Mouse (Mus musculus): ENCODE data around the gene Galnt14. TPM values are rescaled to one million over a fixed set of nuclear protein-coding genes. Genes with fewer than 3 reads are reported as not detected.

The Galnt14 gene
- not detected for total RNA-seq (2021)
- 0.08 TPM in 1 of 2 replicates, not detected in the other for polyA plus RNA-seq (2012; rRNA removed)
- long read RNA-seq = 0 reads

DNA sequence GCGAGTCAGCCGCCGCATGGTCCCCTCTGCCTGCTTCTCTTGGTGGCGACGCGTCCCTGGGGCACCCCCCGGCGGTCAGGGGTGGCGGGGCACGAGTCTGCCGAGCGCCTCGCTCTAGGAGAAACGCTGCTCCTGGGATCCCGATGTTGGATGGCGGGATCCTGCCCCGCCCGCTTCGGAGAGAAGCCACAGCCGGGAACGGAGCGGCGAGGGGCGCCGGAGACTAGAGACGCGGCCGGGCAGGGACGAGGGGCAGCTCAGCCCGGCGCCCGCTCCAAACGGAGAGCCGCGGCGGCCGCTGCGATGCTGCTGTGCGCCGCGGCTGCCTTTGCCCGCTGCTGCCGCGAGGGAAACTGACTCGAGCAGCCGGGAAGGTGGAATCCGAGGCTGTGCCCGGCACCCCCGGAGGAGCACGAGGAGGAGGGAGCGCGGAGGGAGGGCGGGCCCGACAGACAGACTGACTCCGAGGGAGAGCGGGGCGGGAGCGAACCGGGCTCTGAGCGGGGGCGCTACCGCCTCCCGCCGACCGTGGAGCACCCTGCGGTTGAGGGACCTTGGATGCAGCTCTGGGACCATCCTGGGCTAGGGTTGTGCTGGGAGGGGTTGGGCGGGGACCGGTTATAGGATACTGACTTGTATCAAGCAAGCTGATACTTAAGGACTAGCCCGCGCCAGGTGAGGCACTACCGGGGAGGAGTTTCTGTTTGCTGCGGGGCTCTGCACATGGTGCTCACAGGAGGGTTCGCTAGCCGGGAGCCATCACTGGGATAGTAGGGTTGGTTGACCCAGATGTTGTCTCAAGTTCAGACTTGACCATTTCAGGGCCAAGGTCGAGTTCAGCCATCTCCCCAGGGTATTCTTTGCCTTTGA, at the start of gene Galnt14:
Gene Galnt14, minus strand, starts transcription at position 412 of the 870 bp plus-strand sequence.
- Histone ChIP-seq H3K27me3 (ENCODE audit: control insufficient read depth, insufficient read depth, low read length) (peaks cover 6% of the 10 kb centered on the region), H3K79me2 (replicated peaks; ENCODE audit: control insufficient read depth, insufficient read depth, low read length) (no peaks in the 10 kb centered on the region), H3K9ac (ENCODE audit: low read depth, low read length) (no peak within 1 kb of the TSS), H3K36me3 (ENCODE audit: control insufficient read depth, insufficient read depth, low read length) (no peaks in the 10 kb centered on the region), H3K27ac (no peak within 1 kb of the TSS), H3K4me1 (ENCODE audit: control insufficient read depth, insufficient read depth, low read length) (no peaks in the 10 kb centered on the region), H3K4me3 (peak within 1 kb of the TSS; percentile 34; the same call in 1 of the 2 replicates)
- TF ChIP-seq POLR2A (IDR thresholded peaks at IDR 0.05; ENCODE audit: insufficient read depth, low read depth, low read length) (no peak), CTCF (IDR thresholded peaks at IDR 0.05) (peak; percentile 69), EP300 (IDR thresholded peaks at IDR 0.05; ENCODE audit: insufficient read depth, low read depth, low read length) (no peak)
- 1% methylated on average over 74 of the region's 75 CpGs for WGBS
- DNase-seq = peak; percentile 26 to 48
- intact Hi-C loops (cut with DNase I) = no loop called here

DNA sequence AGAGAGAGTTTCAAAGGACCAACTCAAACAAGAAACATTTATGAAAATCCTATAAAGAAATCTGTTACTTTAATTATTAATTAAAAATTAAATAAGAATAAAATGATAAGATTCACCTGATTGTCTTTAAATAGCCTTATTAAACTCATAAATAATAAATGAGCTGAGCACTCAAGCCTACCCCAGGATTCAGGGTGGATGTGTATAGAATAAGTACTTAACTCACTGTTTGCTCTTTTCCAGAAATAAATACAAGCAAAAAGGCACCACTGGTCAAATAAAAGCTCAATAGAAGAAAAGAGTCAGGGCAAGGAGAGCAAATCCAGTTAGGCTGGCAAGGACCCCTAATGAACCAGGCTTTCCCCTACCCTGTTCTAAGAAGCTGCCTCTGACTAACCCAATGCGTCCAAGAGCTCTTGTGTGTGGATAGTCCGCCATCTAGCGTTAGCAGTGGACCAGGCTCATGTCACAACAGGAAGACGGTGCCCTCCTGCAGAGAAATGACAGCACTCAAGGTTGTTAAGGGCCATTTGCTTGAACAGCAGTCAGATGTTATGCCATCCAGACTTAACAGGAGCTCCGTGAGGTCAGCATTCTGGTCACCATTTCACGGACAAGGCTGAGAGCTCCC, 33.5 kb upstream of the Galnt14 start:
- intact Hi-C loops (cut with DNase I) = loop anchor here (1.0 to 10.0 kb wide), 5 partner anchors 139 to 945 kb away; no protein-coding TSS in a partner anchor
- 1% methylated on average over 6 of the region's 6 CpGs for WGBS
- TF ChIP-seq CTCF (IDR thresholded peaks at IDR 0.05) (peak; percentile 93), POLR2A (IDR thresholded peaks at IDR 0.05; ENCODE audit: insufficient read depth, low read depth, low read length) (no peak), EP300 (IDR thresholded peaks at IDR 0.05; ENCODE audit: insufficient read depth, low read depth, low read length) (peak; percentile 88)

DNA sequence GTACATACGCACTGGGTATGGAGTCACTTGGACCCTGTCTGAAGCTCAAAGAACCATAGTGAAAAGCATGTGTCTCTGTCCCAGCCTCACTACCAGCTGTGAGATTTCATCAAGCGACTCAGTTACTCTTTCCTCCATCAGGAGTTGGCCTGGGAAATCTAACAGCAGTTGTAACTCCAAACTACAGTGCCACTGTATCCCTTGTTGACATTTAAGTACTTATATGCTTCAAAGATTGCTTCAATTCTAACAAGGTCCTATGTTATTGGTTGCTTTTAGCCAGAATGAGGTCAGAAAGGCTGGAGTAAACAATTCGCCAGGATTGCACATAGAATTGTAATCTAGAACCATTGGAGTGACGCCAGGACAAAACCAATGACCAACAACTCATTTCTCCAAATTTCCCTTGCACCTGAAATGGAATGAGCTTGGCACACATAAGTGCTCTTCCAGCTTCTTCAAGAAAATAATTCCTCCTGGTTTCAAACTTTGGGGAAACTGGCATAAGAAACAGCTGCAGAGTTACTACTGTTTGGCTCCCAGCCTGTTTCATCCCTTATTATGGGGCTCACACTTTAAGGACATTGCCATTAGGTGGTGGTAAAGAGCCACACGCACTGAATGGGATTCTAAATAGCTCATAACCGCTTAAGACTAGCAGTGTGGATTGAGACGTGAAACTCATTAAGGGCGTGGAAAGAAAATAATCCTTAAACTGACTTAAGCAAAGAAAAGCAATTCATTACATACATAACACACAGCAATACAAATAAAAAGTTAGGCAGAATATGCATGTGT, 13.8 kb upstream of the Galnt14 start:
- Histone ChIP-seq H3K27me3 (ENCODE audit: control insufficient read depth, insufficient read depth, low read length) (no peaks in the 10 kb centered on the region), H3K9ac (ENCODE audit: low read depth, low read length) (no peak overlapping the region), H3K36me3 (ENCODE audit: control insufficient read depth, insufficient read depth, low read length) (no peaks in the 10 kb centered on the region), H3K79me2 (replicated peaks; ENCODE audit: control insufficient read depth, insufficient read depth, low read length) (no peaks in the 10 kb centered on the region), H3K4me1 (ENCODE audit: control insufficient read depth, insufficient read depth, low read length) (no peaks in the 10 kb centered on the region), H3K4me3 (no peak overlapping the region), H3K27ac (no peak overlapping the region)
- TF ChIP-seq POLR2A (IDR thresholded peaks at IDR 0.05; ENCODE audit: insufficient read depth, low read depth, low read length) (no peak), CTCF (IDR thresholded peaks at IDR 0.05) (peak; percentile 73)
- no peak for DNase-seq
- 48% methylated on average over 8 of the region's 8 CpGs for WGBS
- intact Hi-C loops (cut with DNase I) = loop anchor here (2.0 kb wide), 1 partner anchor 159 kb away; no protein-coding TSS in a partner anchor

More for the DNA sequence above, 33.5 kb upstream of the Galnt14 start:
- peak; percentile 53 to 63 for DNase-seq
- no peaks in the 10 kb centered on the region for H3K79me2 ChIP-seq (replicated peaks; ENCODE audit: control insufficient read depth, insufficient read depth, low read length)
- H3K27ac ChIP-seq = no peak overlapping the region
- H3K27me3 ChIP-seq (ENCODE audit: control insufficient read depth, insufficient read depth, low read length) = no peaks in the 10 kb centered on the region
- H3K36me3 ChIP-seq (ENCODE audit: control insufficient read depth, insufficient read depth, low read length) = no peaks in the 10 kb centered on the region
- H3K4me3 ChIP-seq = no peak overlapping the region
- no peak overlapping the region for H3K9ac ChIP-seq (ENCODE audit: low read depth, low read length)
- no peaks in the 10 kb centered on the region for H3K4me1 ChIP-seq (ENCODE audit: control insufficient read depth, insufficient read depth, low read length)

DNA sequence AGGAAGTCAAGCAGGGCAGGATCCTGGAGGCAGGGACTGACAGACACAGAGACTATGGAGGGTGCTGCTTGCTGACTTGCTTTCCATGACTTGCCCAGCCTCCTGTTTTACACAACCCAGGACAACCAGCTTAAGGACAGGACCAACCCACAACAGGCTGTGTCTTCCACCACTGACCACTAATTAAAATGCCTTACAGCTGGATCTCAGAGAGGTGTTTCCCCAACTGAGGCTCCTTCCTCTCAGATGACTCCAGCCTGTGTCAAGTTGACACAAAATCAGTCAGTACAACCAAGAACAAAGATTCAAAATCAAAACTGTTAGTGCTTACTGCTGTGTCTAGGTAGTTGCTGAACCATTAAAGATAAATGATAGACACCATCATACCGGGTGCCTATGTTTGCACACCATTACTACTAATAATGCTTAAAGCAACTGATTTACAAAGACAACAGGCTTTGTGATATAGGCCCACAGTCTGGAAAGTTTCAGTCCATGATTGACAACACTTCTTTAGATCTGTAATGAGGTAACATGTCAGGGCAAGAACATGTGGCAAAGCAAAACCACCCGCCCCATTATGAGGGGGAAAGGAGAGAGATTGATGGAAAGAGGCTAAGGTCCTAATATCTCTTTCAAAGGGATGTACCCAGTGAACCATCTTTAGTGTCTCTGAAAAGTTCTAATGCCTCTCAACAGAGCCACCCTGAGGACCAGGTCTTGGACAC, 8.9 kb upstream of the Galnt14 start:
- 83% methylated on average over 2 of the region's 2 CpGs for WGBS

DNA sequence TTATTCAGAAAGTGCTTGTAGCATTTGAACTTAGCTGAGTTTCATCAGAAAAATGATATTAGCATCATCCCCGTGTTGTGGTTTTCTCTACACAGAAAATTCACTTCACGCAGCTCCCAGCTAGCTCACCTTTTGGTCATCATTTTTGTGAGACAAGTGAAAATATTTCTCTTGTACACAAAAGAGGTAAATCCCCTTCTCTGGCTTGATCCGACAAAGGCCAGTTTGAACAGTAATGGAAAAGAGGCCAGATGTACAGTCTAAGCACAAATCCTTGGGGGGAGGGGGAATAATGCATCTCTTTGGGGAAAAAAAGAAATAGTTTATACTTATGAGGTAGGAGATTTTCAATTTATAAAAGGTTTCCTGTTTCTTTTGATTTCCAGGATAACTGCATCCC, 6.4 kb upstream of the Galnt14 start:
- H3K27me3 ChIP-seq (ENCODE audit: control insufficient read depth, insufficient read depth, low read length) = no peaks in the 10 kb centered on the region
- no peak for TF ChIP-seq POLR2A (IDR thresholded peaks at IDR 0.05; ENCODE audit: insufficient read depth, low read depth, low read length)
- TF ChIP-seq EP300 (IDR thresholded peaks at IDR 0.05; ENCODE audit: insufficient read depth, low read depth, low read length) = no peak
- no peak for TF ChIP-seq CTCF (IDR thresholded peaks at IDR 0.05)
- no peak for DNase-seq
- no peak overlapping the region for H3K9ac ChIP-seq (ENCODE audit: low read depth, low read length)
- H3K36me3 ChIP-seq (ENCODE audit: control insufficient read depth, insufficient read depth, low read length) = no peaks in the 10 kb centered on the region
- no peak overlapping the region for H3K4me3 ChIP-seq
- H3K4me1 ChIP-seq (ENCODE audit: control insufficient read depth, insufficient read depth, low read length) = no peaks in the 10 kb centered on the region
- H3K27ac ChIP-seq = no peak overlapping the region
- WGBS = 83% methylated on average over 3 of the region's 3 CpGs
- no peaks in the 10 kb centered on the region for H3K79me2 ChIP-seq (replicated peaks; ENCODE audit: control insufficient read depth, insufficient read depth, low read length)
- intact Hi-C loops (cut with DNase I) = no loop called here

More for the DNA sequence above, 8.9 kb upstream of the Galnt14 start:
- no peaks in the 10 kb centered on the region for H3K27me3 ChIP-seq (ENCODE audit: control insufficient read depth, insufficient read depth, low read length)
- H3K79me2 ChIP-seq (replicated peaks; ENCODE audit: control insufficient read depth, insufficient read depth, low read length) = no peaks in the 10 kb centered on the region
- no peak overlapping the region for H3K27ac ChIP-seq
- DNase-seq = no peak
- no peaks in the 10 kb centered on the region for H3K36me3 ChIP-seq (ENCODE audit: control insufficient read depth, insufficient read depth, low read length)
- H3K4me1 ChIP-seq (ENCODE audit: control insufficient read depth, insufficient read depth, low read length) = no peaks in the 10 kb centered on the region
- TF ChIP-seq CTCF (IDR thresholded peaks at IDR 0.05) = no peak
- no peak for TF ChIP-seq POLR2A (IDR thresholded peaks at IDR 0.05; ENCODE audit: insufficient read depth, low read depth, low read length)
- no peak for TF ChIP-seq EP300 (IDR thresholded peaks at IDR 0.05; ENCODE audit: insufficient read depth, low read depth, low read length)
- no peak overlapping the region for H3K9ac ChIP-seq (ENCODE audit: low read depth, low read length)
- intact Hi-C loops (cut with DNase I) = no loop called here
- no peak overlapping the region for H3K4me3 ChIP-seq
